Mouse (Mus musculus) lung, postnatal 0 days (tissue): Measurements from ENCODE around the gene Ms4a6d.
"Not testable (repeated sequence)": the region's sequence is repeated elsewhere in the genome, so short reads cannot be mapped to it uniquely, and the experiment has no call there.

Experiments
- CTCF ChIP-seq: IDR thresholded peaks from 2 replicates; pipeline ENCODE4 v1.5.1; 2016; ENCODE audit warnings: antibody characterized with exemption, mild to moderate bottlenecking
- EP300 ChIP-seq: IDR thresholded peaks from 2 replicates; pipeline ENCODE4 v1.6.1; 2016; ENCODE audit warnings: antibody characterized with exemption, mild to moderate bottlenecking, control low read depth

DNA sequence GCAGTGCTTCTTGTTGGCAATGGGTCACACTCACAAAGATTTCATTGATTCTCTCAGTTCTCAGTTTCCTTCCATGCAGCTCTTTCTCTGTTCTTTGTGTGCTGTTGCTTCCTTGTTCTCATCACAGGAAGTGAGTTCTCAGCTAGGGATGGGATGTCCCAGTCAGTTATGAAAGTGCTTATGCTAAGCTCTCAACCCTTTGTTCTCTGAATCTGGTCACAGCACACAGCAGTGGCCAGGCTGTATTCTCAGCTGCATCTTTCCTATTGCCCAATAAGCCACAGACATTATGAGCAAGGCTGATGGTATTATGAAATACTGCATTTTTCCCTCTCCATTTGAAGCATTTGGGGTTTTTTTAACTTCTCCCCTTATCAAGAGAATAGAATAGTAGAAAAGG is 45.1 kb downstream of the Ms4a6d start:
- TF ChIP-seq CTCF, EP300: not testable (repeated sequence)
